Mouse (Mus musculus) kidney, adult 2 months (tissue): ENCODE results near the gene Cnot11.

Experiments
- CTCF ChIP-seq: fragments of 200-500 bp; conservative IDR thresholded peaks from 2 replicates; pipeline ENCODE4 v1.5.1; 2011; ENCODE audit warnings: low read depth, mild to moderate bottlenecking, control low read depth, low read length, moderate library complexity, mixed read lengths; ENCODE audit not compliant: insufficient read depth, insufficient read length
- POLR2A ChIP-seq: fragments of 200-500 bp; IDR thresholded peaks from one replicate; pipeline ENCODE4 v1.6.1; 2011; ENCODE audit warnings: low read depth, low read length, control low read depth

- no peak for TF ChIP-seq CTCF
- TF ChIP-seq POLR2A, result no peak
These were observed 50.6 kb downstream of the Cnot11 start for GRCm38 (mm10) chr1:39585416-39585815.
